Mouse (Mus musculus): ENCODE results near the gene Tbc1d1. TPM values are rescaled to one million over a fixed set of nuclear protein-coding genes. Genes with fewer than 3 reads are reported as not detected.
A peak's percentile ranks its signal among the peaks of the same experiment; 100 is the strongest.

Tbc1d1 gene
- total RNA-seq, 1 experiment from 2014 or later = 61.0 TPM

GRCm38 (mm10) chr5:64228252-64228651, 72.1 kb downstream of the Tbc1d1 start:
- no peak for ATAC-seq (replicated peaks; ENCODE audit: insufficient number of reproducible peaks, low FRiP score, low TSS enrichment, poor library complexity, severe bottlenecking)

GRCm38 (mm10) chr5:64229336-64229866, 73.3 kb downstream of the Tbc1d1 start:
- ATAC-seq (replicated peaks; ENCODE audit: insufficient number of reproducible peaks, low FRiP score, low TSS enrichment, poor library complexity, severe bottlenecking) = no peak

GRCm38 (mm10) chr5:64230061-64230466, 74.0 kb downstream of the Tbc1d1 start:
- ATAC-seq (replicated peaks; ENCODE audit: insufficient number of reproducible peaks, low FRiP score, low TSS enrichment, poor library complexity, severe bottlenecking) = peak; percentile 91

GRCm38 (mm10) chr5:64230507-64231041, 74.5 kb downstream of the Tbc1d1 start:
- ATAC-seq (replicated peaks; ENCODE audit: insufficient number of reproducible peaks, low FRiP score, low TSS enrichment, poor library complexity, severe bottlenecking) = no peak

- no peak for ATAC-seq (replicated peaks; ENCODE audit: insufficient number of reproducible peaks, low FRiP score, low TSS enrichment, poor library complexity, severe bottlenecking)
Observed at GRCm38 (mm10) chr5:64232872-64233271, 76.8 kb downstream of the Tbc1d1 start.

GRCm38 (mm10) chr5:64234269-64234985, 78.3 kb downstream of the Tbc1d1 start:
- no peak for ATAC-seq (replicated peaks; ENCODE audit: insufficient number of reproducible peaks, low FRiP score, low TSS enrichment, poor library complexity, severe bottlenecking)

- ATAC-seq (replicated peaks; ENCODE audit: insufficient number of reproducible peaks, low FRiP score, low TSS enrichment, poor library complexity, severe bottlenecking) = no peak
Observed at GRCm38 (mm10) chr5:64235250-64235649, 79.1 kb downstream of the Tbc1d1 start.

GRCm38 (mm10) chr5:64236561-64236960, 80.5 kb downstream of the Tbc1d1 start:
- no peak for ATAC-seq (replicated peaks; ENCODE audit: insufficient number of reproducible peaks, low FRiP score, low TSS enrichment, poor library complexity, severe bottlenecking)

GRCm38 (mm10) chr5:64237263-64237662, 81.2 kb downstream of the Tbc1d1 start:
- ATAC-seq (replicated peaks; ENCODE audit: insufficient number of reproducible peaks, low FRiP score, low TSS enrichment, poor library complexity, severe bottlenecking) = no peak

GRCm38 (mm10) chr5:64237693-64238092, 81.6 kb downstream of the Tbc1d1 start:
- ATAC-seq (replicated peaks; ENCODE audit: insufficient number of reproducible peaks, low FRiP score, low TSS enrichment, poor library complexity, severe bottlenecking) = no peak

- no peak for ATAC-seq (replicated peaks; ENCODE audit: insufficient number of reproducible peaks, low FRiP score, low TSS enrichment, poor library complexity, severe bottlenecking)
Observed at GRCm38 (mm10) chr5:64238894-64239652, 83.0 kb downstream of the Tbc1d1 start.

- ATAC-seq (replicated peaks; ENCODE audit: insufficient number of reproducible peaks, low FRiP score, low TSS enrichment, poor library complexity, severe bottlenecking) = peak; percentile 76
Observed at GRCm38 (mm10) chr5:64240941-64241682, 85.0 kb downstream of the Tbc1d1 start.

GRCm38 (mm10) chr5:64241867-64242266, 85.8 kb downstream of the Tbc1d1 start:
- ATAC-seq (replicated peaks; ENCODE audit: insufficient number of reproducible peaks, low FRiP score, low TSS enrichment, poor library complexity, severe bottlenecking) = no peak

GRCm38 (mm10) chr5:64242795-64243455, 86.8 kb downstream of the Tbc1d1 start:
- no peak for ATAC-seq (replicated peaks; ENCODE audit: insufficient number of reproducible peaks, low FRiP score, low TSS enrichment, poor library complexity, severe bottlenecking)

GRCm38 (mm10) chr5:64243666-64244065, 87.6 kb downstream of the Tbc1d1 start:
- ATAC-seq (replicated peaks; ENCODE audit: insufficient number of reproducible peaks, low FRiP score, low TSS enrichment, poor library complexity, severe bottlenecking) = no peak

GRCm38 (mm10) chr5:64244283-64244682, 88.2 kb downstream of the Tbc1d1 start:
- no peak for ATAC-seq (replicated peaks; ENCODE audit: insufficient number of reproducible peaks, low FRiP score, low TSS enrichment, poor library complexity, severe bottlenecking)

- no peak for ATAC-seq (replicated peaks; ENCODE audit: insufficient number of reproducible peaks, low FRiP score, low TSS enrichment, poor library complexity, severe bottlenecking)
Observed at GRCm38 (mm10) chr5:64244745-64245144, 88.6 kb downstream of the Tbc1d1 start.

GRCm38 (mm10) chr5:64251435-64251834, 95.3 kb downstream of the Tbc1d1 start:
- no peak for ATAC-seq (replicated peaks; ENCODE audit: insufficient number of reproducible peaks, low FRiP score, low TSS enrichment, poor library complexity, severe bottlenecking)
